Mouse (Mus musculus) G1E-ER4 (cell line): Measurements from ENCODE around the gene Pde5a. TPM values are rescaled to one million over a fixed set of nuclear protein-coding genes. Genes with fewer than 3 reads are reported as not detected.

Experiments used
- GATA1 ChIP-seq: IDR thresholded peaks from one replicate; pipeline ENCODE4 v1.8.0; 2012; ENCODE audit warnings: low read length, inconsistent platforms
- polyA plus RNA-seq: library from polyadenylated mRNA; stranded (reverse); fragments of >175 nt; gene quantifications from 2 replicates; pipeline ENCODE4 v1.2.3, GENCODE M21; 2012

Gene Pde5a
- polyA plus RNA-seq, 1 experiment = not detected

DNA sequence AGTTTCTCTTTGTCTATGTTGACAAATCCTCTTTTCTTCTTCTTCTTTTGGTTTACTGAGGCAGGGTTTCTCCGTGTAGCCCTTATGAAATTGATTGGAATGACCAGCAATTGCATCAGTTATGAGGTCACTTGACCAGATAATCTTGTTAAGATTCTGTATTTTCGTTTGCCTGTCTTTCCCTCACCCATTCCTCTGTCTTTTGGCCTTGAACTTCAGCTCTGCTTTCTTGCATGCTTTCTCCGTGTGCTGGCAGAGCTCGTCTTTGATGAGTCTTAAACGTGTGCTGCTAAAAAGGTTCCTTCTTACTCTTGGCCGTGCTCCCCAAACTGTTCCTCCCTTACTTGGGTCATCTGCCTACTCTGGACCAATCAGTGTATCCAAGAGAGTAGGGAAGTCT is 5.6 kb downstream of the Pde5a start:
- TF ChIP-seq GATA1 = no peak

DNA sequence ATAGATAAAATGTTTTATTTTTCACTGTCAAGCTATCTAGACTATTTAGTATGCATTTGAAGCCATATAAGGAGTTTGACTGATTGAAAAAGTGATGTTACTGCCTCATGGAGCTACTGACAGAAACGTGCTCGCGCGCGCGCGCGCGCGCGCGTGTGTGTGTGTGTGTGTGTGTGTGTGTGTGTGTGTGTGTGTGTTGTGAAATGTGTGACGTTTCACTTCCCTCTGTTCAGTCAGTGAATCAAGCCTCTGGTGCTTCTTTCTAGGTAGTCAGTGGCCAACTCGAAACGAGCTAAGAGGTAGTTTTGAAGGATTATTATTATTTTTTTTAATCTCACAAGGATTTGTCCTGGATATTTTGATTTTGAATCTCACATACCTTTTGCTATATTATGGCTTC is 10.7 kb downstream of the Pde5a start:
- TF ChIP-seq GATA1 = no peak

DNA sequence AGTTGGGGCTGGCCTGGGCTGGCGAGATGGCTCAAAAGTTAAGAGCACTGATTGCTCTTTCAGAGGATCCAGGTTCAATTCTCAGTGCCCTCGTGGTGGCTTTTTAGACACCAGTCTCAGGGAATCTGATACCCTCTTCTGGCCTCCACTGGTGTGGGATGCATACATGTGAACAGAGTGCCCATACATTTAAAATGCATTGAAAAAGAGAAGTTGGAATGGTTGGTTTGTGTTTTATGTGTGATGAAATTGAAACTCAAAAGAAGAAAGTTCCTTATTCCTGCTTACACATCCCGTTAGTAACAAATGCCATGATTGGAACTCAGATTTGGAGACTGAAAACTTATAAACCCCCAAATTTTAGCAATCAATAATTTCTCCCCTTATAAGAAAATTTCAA is 15.5 kb downstream of the Pde5a start:
- no peak for TF ChIP-seq GATA1

DNA sequence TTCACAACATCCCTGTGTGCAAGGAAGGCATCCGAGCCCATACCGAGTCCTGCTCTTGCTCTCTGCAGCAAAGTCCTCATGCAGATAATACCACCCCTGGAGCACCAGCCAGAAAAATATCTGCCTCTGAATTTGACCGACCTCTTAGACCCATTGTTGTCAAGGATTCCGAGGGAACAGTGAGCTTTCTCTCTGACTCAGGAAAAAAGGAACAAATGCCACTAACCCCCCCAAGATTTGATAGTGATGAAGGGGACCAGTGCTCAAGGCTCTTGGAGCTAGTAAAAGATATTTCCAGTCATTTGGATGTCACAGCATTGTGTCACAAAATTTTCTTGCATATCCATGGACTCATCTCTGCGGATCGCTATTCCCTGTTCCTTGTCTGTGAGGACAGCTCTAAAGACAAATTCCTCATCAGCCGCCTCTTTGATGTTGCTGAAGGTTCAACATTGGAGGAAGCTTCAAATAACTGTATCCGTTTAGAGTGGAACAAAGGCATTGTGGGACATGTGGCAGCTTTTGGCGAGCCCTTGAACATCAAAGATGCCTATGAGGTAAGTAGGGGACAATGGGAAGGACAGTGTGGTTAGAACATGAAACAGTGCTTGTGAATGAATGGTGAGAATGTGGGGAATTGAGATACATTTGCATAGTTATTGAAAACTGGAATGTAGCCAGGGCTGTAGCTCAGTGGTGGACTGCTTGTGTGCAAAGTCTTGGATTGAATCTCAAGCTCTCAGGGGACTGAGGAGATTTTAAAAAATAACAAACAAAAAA is 19.4 kb downstream of the Pde5a start:
- no peak for TF ChIP-seq GATA1

DNA sequence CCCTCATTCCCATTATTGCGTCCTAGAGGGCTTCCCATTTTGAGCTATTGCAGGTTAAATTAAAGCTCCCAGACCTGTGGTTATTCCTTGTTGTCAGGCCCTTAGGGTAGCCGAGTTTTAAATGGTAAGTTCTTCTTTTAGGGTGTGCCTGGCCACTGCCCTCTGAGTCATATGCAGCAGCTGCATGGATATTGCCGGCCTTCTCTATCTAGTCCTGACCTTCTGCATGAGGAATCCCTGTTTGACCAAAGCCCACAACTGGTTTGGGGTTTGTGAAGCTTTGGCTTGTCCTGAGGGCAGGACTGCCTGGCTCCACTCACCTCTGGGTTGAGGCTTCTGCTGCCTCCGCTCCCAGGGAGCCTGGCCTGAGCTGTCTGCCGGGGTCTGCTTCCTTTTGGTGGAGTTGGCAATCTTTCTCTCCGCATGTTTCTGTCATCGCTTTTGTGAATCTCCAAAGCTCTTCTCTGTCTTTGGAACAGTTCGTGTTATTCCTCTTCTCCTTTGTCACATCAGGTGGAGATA is 34.6 kb downstream of the Pde5a start:
- TF ChIP-seq GATA1 = no peak

DNA sequence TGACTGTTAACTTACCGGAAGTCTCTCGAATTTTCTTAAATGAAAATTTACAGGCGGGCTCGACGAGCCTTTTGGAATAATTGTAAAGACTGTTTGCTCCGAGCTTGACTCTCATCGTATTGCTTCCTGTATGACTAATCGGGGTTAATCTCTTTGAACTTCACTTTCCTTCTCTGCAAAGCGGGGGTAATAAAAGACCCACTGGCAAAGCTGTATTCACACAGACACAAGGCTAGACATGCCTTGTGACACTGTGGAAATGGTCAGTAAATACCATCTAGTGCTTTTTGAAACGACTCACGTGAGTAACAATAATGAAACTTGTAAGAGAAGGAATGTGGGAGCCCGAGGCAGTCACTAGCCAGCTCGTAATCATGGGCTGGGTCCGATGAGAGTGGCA is 35.0 kb downstream of the Pde5a start:
- no peak for TF ChIP-seq GATA1

DNA sequence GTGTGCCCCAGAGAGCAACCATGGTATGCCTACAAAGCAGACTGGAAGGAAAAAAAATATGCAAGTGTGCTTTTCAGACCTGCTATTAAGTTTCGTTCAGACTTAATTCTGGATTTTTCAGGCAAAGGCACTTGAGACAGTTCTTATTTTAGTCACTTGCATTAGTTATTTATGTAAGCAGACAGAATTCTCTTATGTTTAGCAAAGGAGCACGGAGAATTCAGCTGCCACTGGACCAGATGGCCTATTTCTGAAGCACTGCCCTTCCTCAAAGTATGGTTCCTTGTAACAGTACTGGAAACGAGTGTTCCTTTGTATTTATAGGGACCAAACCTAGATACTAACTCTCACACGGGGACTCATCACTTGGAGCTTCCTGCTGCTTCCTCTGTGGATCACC is 38.2 kb downstream of the Pde5a start:
- no peak for TF ChIP-seq GATA1

DNA sequence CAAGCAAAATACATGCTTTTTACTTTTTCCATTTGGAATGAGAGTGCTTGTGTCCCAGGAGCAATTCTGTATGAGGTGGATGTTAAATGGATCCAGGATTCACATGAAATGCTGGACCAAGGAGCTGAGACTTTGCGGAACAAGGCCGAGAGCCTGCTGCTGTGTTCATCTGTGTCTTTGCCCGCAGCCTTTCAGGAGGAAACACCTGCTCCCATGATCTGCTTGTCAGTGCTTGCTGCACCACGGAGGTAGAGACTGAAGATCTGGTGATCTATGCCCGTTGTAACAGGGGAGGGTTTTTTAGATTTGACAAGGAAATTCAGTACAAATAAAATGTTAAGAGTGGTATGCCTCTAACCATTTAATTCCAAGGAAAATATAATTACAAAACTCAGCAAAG is 39.1 kb downstream of the Pde5a start:
- TF ChIP-seq GATA1 = no peak

DNA sequence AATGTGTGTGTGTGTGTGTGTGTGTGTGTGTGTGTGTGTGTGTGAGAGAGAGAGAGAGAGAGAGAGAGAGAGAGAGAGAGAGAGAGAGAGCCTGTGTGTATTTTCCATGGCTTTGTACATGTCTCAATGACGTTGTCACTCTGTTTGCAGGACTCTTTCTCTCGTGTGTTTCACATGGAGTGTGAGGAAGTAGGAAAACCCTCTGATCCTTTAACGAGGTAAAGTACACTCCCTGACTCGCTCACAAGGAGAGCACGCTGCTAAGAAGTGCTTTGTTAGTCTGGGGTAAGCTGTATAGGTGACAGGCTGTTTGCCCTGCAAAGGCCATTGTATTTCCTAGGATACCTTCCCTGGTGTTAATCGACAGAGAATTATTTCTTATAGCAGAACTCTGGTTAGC is 52.7 kb downstream of the Pde5a start:
- no peak for TF ChIP-seq GATA1

DNA sequence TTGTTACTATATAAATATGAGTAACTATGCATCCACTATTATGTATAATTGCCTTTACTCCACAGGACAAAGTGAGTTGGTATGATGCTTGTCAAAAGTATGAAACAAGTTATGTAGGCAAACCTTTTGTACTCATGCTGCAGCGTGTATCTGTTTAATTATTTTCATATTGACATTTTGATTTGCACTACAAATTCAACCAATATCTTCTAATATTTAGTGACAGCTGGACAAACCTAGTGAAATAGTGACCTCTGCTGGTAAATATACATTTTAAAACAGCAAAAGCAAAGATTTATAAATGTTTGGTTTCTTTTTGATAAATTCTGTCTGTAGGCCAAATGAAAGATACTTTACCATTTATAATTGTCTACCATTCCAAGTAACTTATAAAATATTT is 55.5 kb downstream of the Pde5a start:
- TF ChIP-seq GATA1 = no peak

DNA sequence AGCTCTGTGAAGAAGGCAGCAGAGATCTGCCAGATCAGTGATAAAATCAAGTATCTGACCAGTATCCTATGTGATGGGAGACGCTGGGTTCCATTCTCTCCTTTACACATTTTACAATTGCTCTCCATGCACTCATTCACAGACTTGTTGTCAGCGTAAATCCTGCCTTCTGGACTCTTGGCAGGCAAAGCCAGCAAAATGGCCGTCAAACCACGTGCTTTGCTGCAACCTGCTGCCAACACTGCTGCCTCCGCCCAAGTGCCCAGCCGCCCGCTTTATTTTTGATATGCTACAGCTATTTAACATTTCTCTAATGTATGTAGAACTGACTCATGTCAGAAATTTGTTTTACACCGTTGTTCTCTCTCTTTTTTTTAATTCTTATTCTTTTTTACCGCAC is 59.6 kb downstream of the Pde5a start:
- no peak for TF ChIP-seq GATA1

DNA sequence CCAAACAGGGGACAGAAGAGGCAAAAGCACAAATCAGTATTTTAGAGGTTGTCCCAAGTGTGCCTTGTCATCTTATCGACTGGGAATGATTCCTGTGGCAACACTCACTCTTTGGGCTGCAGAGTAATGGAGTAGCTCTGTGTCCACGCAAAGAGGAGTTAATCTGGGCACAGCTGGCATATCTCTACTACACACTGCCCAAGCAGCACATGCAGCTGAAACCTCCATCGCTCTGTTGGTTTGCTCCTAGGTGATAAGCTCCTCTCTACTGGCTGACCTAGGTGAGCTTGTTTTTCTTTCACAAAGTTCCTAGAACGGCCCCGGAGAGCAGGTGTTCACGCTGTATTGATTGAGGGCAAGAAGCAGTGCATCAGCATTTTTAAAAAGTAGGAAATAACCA is 60.8 kb downstream of the Pde5a start:
- TF ChIP-seq GATA1 = no peak

DNA sequence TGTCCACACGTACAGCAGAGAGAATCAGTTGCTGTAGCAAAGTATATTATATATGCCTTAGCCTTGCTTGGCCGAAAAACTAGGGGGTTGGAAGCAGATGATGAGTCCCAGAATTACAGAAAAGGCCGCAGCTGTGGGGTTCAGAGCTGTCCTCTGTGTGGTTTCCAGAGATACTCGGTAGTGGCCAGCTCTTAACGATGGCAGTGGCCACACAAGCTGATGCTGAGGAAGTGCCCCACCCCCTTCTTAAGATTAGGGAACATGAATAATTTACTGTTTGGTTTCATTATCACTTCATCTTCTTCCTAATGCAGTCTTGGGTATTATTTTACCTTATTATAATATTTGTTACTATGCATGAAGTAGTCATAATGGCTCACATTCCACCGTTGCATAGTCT is 71.3 kb downstream of the Pde5a start:
- TF ChIP-seq GATA1 = no peak

DNA sequence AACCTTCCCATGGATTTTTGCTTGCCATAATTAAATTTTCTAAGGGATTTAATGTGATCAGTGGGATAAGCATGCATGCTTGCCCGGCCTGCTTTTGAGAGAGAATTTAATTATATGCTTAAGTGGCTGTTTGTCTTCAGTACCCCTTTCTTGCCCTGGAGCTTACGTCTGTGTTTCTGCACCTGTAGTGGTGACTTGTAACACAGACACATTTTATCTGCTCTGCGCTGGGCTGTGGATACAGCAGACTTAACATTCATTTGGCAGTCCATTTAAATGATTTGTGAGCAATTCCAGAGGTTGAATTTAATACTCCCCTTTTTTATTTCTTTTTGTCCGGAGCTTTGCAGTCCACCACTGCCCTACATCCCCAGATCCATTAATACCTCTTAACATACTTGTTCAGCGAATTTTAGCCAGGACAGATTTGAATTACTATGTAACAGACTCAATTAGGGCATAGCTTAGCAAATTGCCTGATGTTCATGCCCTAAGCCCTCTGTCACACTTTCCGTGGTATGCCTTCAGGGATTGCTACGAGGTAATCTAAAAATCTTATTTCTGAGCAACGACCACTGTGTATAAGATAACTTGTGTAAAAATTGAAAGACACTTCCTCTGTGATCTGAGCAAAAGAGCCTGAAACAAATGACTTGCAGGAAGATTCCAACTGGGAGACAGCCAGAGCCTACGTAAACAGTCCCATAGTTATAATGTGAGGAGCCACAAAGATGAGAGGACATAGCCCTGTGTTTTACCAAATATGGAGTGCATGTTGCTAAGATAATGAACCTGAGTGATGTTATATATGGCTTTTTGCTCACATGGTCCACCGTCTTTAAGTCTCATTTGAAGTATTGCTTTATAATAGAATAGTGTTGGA is 72.0 kb downstream of the Pde5a start:
- no peak for TF ChIP-seq GATA1

DNA sequence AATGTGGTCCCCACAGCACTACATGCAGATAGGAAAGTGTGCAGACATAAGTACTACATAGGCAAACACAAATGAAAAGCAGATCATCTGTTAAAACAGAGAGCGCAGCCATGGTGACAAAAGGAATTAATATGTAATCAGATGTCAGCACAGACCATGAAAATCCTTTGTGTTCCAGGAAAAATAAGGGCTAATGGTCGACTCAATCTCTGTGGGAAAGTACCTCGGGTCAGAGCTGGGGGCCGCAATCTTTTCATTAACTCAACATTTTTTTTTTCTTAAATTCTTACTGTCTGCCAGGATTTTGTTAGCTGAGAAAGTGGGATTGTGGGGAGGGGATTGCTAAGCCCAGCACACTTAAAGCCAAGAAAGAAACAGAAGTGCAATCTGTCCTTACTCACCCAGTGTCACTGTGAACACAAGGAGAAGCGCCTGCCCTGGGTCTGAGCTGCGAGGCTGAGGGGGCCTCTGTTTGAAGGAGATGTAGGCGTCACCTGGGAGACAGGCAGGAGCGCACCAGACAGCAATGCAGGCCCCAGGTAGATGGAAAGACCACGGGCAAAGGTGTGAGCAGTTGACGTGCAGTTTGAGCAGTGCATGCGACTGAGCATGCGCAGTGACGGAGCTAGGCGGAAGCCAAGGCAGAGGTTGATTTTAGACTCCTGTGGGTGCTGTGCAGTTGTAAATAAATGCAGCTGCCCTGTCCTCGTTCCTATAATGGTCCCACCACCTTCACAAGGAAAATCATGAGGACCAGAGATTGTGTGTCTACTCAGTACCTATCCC is 72.9 kb downstream of the Pde5a start:
- no peak for TF ChIP-seq GATA1

DNA sequence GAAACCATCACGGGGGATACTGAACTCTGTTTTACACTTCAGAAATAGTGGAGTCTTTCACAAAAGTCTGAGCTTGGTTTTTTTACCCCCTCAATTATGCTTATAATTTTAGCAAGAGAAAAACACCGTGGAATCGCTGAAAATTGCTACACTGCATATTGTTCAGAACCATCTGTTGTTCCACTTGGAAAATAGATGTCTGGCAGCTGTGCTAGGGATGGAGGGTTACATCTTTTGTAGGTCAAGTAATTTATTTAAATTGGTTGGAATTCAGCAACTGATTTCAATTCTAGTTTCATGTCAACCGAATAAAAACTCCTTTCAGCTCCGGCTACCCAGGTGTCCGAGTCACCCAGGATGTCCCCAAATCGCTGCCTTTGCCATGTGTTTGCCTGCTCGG is 78.6 kb downstream of the Pde5a start:
- TF ChIP-seq GATA1 = no peak
